In genomic region chr5:65950679-65951512, GRCm38 (mm10) we compare ENCODE assay signal across 9 mouse cellular contexts. TPM values are rescaled to one million over a fixed set of nuclear protein-coding genes. Genes with fewer than 3 reads are reported as not detected.
DNase-seq lines count a peak whose midpoint lies in the region; ATAC-seq lines count a peak whose summit lies in the region.
"Had no signal": no experiment of that assay in that cellular context is flagged by ENCODE, and none has a peak within 500 bp of the region (broad histone marks: within the 10 kb centered on the region; RNA-seq: fewer than 3 reads in every experiment).

No protein-coding gene starts in this region.

- no peaks in the 10 kb centered on the region for H3K9me3 ChIP-seq in embryonic facial prominence, embryonic 12.5 days
- H3K9me3 ChIP-seq in intestine, embryonic 14.5 days (ENCODE audit: control insufficient read depth, low read length) = no peaks in the 10 kb centered on the region
- H3K9me3 ChIP-seq in midbrain, embryonic 14.5 days (ENCODE audit: control insufficient read depth, low read length) = no peaks in the 10 kb centered on the region

- intact Hi-C loops in gastrocnemius, postnatal 14 days (cut with DNase I; ENCODE audit: low total_unique reads) = no loop called here

- no peaks in the 10 kb centered on the region for H3K27me3 ChIP-seq in embryonic facial prominence, embryonic 12.5 days
- H3K27me3 ChIP-seq in intestine, embryonic 14.5 days (replicated peaks; ENCODE audit: control insufficient read depth, insufficient read depth, low read length) = no peaks in the 10 kb centered on the region
- H3K27me3 ChIP-seq in midbrain, embryonic 14.5 days (ENCODE audit: control insufficient read depth, insufficient read depth, low read length) = no peaks in the 10 kb centered on the region

- H3K4me3 ChIP-seq in embryonic facial prominence, embryonic 12.5 days = no peak overlapping the region
- no peak overlapping the region for H3K4me3 ChIP-seq in intestine, embryonic 14.5 days (ENCODE audit: low read depth, low read length)
- H3K4me3 ChIP-seq in midbrain, embryonic 14.5 days (replicated peaks; ENCODE audit: low read depth, low read length) = no peak overlapping the region

- WGBS in embryonic facial prominence, embryonic 12.5 days = 68% methylated on average over 18 of the region's 18 CpGs
- 63% methylated on average over 18 of the region's 18 CpGs for WGBS in intestine, embryonic 14.5 days
- 27% methylated on average over 18 of the region's 18 CpGs for WGBS in midbrain, embryonic 14.5 days

- H3K27ac ChIP-seq in embryonic facial prominence, embryonic 12.5 days = peak overlapping the region; percentile 41
- H3K27ac ChIP-seq in intestine, embryonic 14.5 days (ENCODE audit: low read depth) = peak overlapping the region; percentile 6; the same call in 1 of the 2 replicates
- H3K27ac ChIP-seq in midbrain, embryonic 14.5 days (replicated peaks; ENCODE audit: low read depth, low read length) = peak overlapping the region; percentile 96

- H3K4me2 ChIP-seq in embryonic facial prominence, embryonic 12.5 days (replicated peaks) = no peak overlapping the region
- H3K4me2 ChIP-seq in intestine, embryonic 14.5 days (ENCODE audit: low read length) = no peak overlapping the region
- H3K4me2 ChIP-seq in midbrain, embryonic 14.5 days (ENCODE audit: low read length) = peak overlapping the region; percentile 52

- H3K36me3 ChIP-seq in embryonic facial prominence, embryonic 12.5 days = no peaks in the 10 kb centered on the region
- H3K36me3 ChIP-seq in intestine, embryonic 14.5 days (ENCODE audit: control insufficient read depth, insufficient read depth, low read length) = no peaks in the 10 kb centered on the region
- H3K36me3 ChIP-seq in midbrain, embryonic 14.5 days (ENCODE audit: control insufficient read depth, insufficient read depth, low read length) = no peaks in the 10 kb centered on the region

- no peak for ATAC-seq in monocyte, adult 5-6 weeks (replicated peaks; ENCODE audit: insufficient number of reproducible peaks, low FRiP score, low TSS enrichment, poor library complexity, severe bottlenecking)
- ATAC-seq in embryonic facial prominence, embryonic 12.5 days (ENCODE audit: insufficient number of reproducible peaks, insufficient read depth, low FRiP score, low TSS enrichment) = no peak
- ATAC-seq in intestine, embryonic 14.5 days (replicated peaks; ENCODE audit: low FRiP score, low TSS enrichment, low read depth) = no peak; the same call in 1 of the 2 replicates
- ATAC-seq in midbrain, embryonic 14.5 days (ENCODE audit: low FRiP score, low TSS enrichment) = peak; percentile 71

- DNase-seq in monocyte, adult 2 months (ENCODE audit: low read depth in 1 of 2, low spot score in 2 of 2) = peak; percentile 50 to 58
- peak; percentile 55 for DNase-seq in intestine, embryonic 14.5 days (ENCODE audit: low spot score)
- peak; percentile 81 for DNase-seq in midbrain, embryonic 14.5 days
- DNase-seq in gastrocnemius, postnatal 14 days = no peak
- no peak for DNase-seq in layer of hippocampus, postnatal 10 days (ENCODE audit: low spot score in 2 of 2)
- DNase-seq in layer of hippocampus, adult 8-10 months (ENCODE audit: low spot score in 2 of 2) = no peak

- no peak overlapping the region for H3K9ac ChIP-seq in embryonic facial prominence, embryonic 12.5 days
- no peak overlapping the region for H3K9ac ChIP-seq in intestine, embryonic 14.5 days (ENCODE audit: low read length)
- H3K9ac ChIP-seq in midbrain, embryonic 14.5 days (replicated peaks; ENCODE audit: low read length) = peak overlapping the region; percentile 44

- H3K4me1 ChIP-seq in embryonic facial prominence, embryonic 12.5 days = peaks cover 8% of the 10 kb centered on the region
- peaks cover 9% of the 10 kb centered on the region for H3K4me1 ChIP-seq in intestine, embryonic 14.5 days (replicated peaks; ENCODE audit: control insufficient read depth, insufficient read depth, low read length)
- H3K4me1 ChIP-seq in midbrain, embryonic 14.5 days (ENCODE audit: control insufficient read depth, insufficient read depth, low read length) = peaks cover 18% of the 10 kb centered on the region

RNA-seq across cellular contexts. Expression of gene Chrna9, which starts 16.2 kb away (rescaled TPM):
- total RNA-seq in monocyte, adult 5-6 weeks (2017) = not detected in 3 replicates
- polyA plus RNA-seq in embryonic facial prominence, embryonic 12.5 days (2016; fragmentation: Nextera tagmentation; extraction: Ambion mirVana) = 0.46 and 1.1 TPM in 2 replicates
- not detected in 2 replicates for polyA plus RNA-seq in intestine, embryonic 14.5 days (2014; fragmentation: Nextera tagmentation; extraction: Ambion mirVana)
- polyA plus RNA-seq in midbrain, embryonic 14.5 days (2014; fragmentation: Nextera tagmentation; extraction: Ambion mirVana) = not detected in 2 replicates
- total RNA-seq in gastrocnemius, postnatal 14 days (2021) = 1 to 10 TPM; 3.9 to 6.8 TPM
- not detected for total RNA-seq in layer of hippocampus, postnatal 10 days (2021)
- not detected for total RNA-seq in layer of hippocampus, adult 8-10 months (2022)
- total RNA-seq: liver, adult 2 months had no signal
- polyA plus RNA-seq: liver, adult 2 months had no signal

RNA-seq across cellular contexts. Expression of gene 9130230L23Rik, which starts 53.2 kb away (rescaled TPM):
- total RNA-seq in monocyte, adult 5-6 weeks (2017) = 0.11 to 0.87 TPM in 2 of 3 replicates, not detected in the other
- polyA plus RNA-seq in embryonic facial prominence, embryonic 12.5 days (2016; fragmentation: Nextera tagmentation; extraction: Ambion mirVana) = not detected in 2 replicates
- polyA plus RNA-seq in intestine, embryonic 14.5 days (2014; fragmentation: Nextera tagmentation; extraction: Ambion mirVana) = 1.4 and 1.9 TPM in 2 replicates
- polyA plus RNA-seq in midbrain, embryonic 14.5 days (2014; fragmentation: Nextera tagmentation; extraction: Ambion mirVana) = not detected in 2 replicates
- total RNA-seq in gastrocnemius, postnatal 14 days (2021) = under 1 TPM; 0.21 to 0.22 TPM
- not detected for total RNA-seq in layer of hippocampus, postnatal 10 days (2021)
- total RNA-seq in layer of hippocampus, adult 8-10 months (2022) = not detected
- polyA plus RNA-seq: liver, adult 2 months had no signal

Comparison
In these comparisons a context has a peak if more than half of its experiments do, and no peak if none do; other contexts are left out.
1. DNase-seq: peak in monocyte, adult 2 months (2 of 2), intestine, embryonic 14.5 days (single experiment) and midbrain, embryonic 14.5 days (single experiment); none in gastrocnemius, postnatal 14 days (single experiment), layer of hippocampus, postnatal 10 days (0 of 2) and layer of hippocampus, adult 8-10 months (0 of 2).
2. H3K27ac ChIP-seq: peak in every context shown above with its lines; median percentile 96 in midbrain, embryonic 14.5 days; 41 in embryonic facial prominence, embryonic 12.5 days; 6 in intestine, embryonic 14.5 days.